ENCODE assay signal across 29 mouse cellular contexts in genomic region chr12:16196917-16197316, GRCm38 (mm10).
"Had no signal": no experiment of that assay in that cellular context is flagged by ENCODE, and none has a peak within 500 bp of the region (broad histone marks: within the 10 kb centered on the region; RNA-seq: fewer than 3 reads in every experiment).

No protein-coding gene starts in this region.

- DNase-seq: cerebellum, adult 18-20 months; cerebellum, adult 2 months; cerebellum, adult 8-10 months; cerebellum, adult 9-10 months; cerebellum, adult 9-11 months; cerebellum, postnatal 10 days; cerebellum, postnatal 14 days; cerebellum, postnatal 25 days; cerebellum, postnatal 36 days; embryo, embryonic 11 days; forebrain, postnatal 0 days; gastrocnemius, adult 2 months; gastrocnemius, postnatal 10 days; gastrocnemius, postnatal 14 days; gastrocnemius, postnatal 25 days; gastrocnemius, postnatal 36 days; heart, adult 18-20 months; heart, adult 2 months had no signal

- H3K4me2 ChIP-seq: embryonic facial prominence, embryonic 12.5 days; embryonic facial prominence, embryonic 13.5 days; embryonic facial prominence, embryonic 15.5 days; forebrain, embryonic 12.5 days; forebrain, embryonic 13.5 days; forebrain, embryonic 15.5 days had no signal

- H3K9me3 ChIP-seq: embryonic facial prominence, embryonic 10.5 days; embryonic facial prominence, embryonic 12.5 days; embryonic facial prominence, embryonic 13.5 days; embryonic facial prominence, embryonic 15.5 days; forebrain, embryonic 10.5 days; forebrain, embryonic 12.5 days; forebrain, embryonic 13.5 days; forebrain, embryonic 15.5 days had no signal

- H3K27ac ChIP-seq: embryonic facial prominence, embryonic 10.5 days; embryonic facial prominence, embryonic 12.5 days; embryonic facial prominence, embryonic 13.5 days; embryonic facial prominence, embryonic 15.5 days; forebrain, embryonic 10.5 days; forebrain, embryonic 12.5 days; forebrain, embryonic 13.5 days; forebrain, embryonic 15.5 days; gastrocnemius, adult 2 months; heart, adult 2 months had no signal

- H3K36me3 ChIP-seq: embryonic facial prominence, embryonic 10.5 days; embryonic facial prominence, embryonic 12.5 days; embryonic facial prominence, embryonic 13.5 days; embryonic facial prominence, embryonic 15.5 days; forebrain, embryonic 10.5 days; forebrain, embryonic 12.5 days; forebrain, embryonic 15.5 days had no signal

- H3K4me3 ChIP-seq: embryonic facial prominence, embryonic 10.5 days; embryonic facial prominence, embryonic 12.5 days; embryonic facial prominence, embryonic 13.5 days; embryonic facial prominence, embryonic 15.5 days; erythroblast, embryonic 14.5 days; forebrain, embryonic 10.5 days; forebrain, embryonic 12.5 days; forebrain, embryonic 13.5 days; forebrain, embryonic 15.5 days; gastrocnemius, adult 2 months; heart, adult 2 months had no signal

- H3K4me1 ChIP-seq: embryonic facial prominence, embryonic 10.5 days; embryonic facial prominence, embryonic 12.5 days; embryonic facial prominence, embryonic 15.5 days; forebrain, embryonic 10.5 days; forebrain, embryonic 12.5 days; forebrain, embryonic 13.5 days; forebrain, embryonic 15.5 days had no signal

- H3K9ac ChIP-seq: embryonic facial prominence, embryonic 12.5 days; embryonic facial prominence, embryonic 13.5 days; embryonic facial prominence, embryonic 15.5 days; forebrain, embryonic 12.5 days; forebrain, embryonic 13.5 days; forebrain, embryonic 15.5 days; forebrain, postnatal 0 days had no signal

- H3K27me3 ChIP-seq: embryonic facial prominence, embryonic 12.5 days; embryonic facial prominence, embryonic 13.5 days; embryonic facial prominence, embryonic 15.5 days; forebrain, embryonic 12.5 days; forebrain, embryonic 13.5 days; forebrain, embryonic 15.5 days had no signal

- ATAC-seq: forebrain, embryonic 13.5 days; forebrain, embryonic 14.5 days; forebrain, embryonic 15.5 days; forebrain, embryonic 16.5 days; forebrain, postnatal 0 days had no signal
